Mouse (Mus musculus) kidney, adult 11 months (tissue): ENCODE results near the gene Nfkb1.

Experiments used
- DNase-seq: peaks from one replicate; pipeline ENCODE4 v3.0.0; 2022

Gene Nfkb1

DNA sequence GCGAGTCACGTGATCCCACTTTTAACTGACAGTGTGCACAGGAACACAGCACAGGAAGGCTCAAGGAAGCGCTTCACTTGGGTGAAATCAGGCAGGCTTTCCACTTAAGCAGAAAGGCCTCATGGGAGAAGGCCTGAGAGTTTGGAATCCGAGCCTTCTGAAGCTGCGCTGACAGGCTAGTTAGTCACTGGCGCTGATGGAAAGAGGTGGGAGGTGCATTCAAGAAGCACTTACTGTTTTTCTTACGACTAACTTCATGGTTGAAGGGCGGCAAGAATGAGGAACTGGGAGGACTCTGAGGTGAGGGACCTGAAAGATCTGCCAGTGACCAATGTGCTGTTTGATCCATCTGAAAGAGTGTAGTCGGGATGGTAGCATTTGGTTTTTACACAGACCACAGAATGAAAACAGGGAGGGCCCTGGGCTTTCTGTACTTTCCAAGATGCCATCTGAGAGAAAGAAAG lies 62.6 kb downstream of the Nfkb1 start:
- peak; percentile 36 for DNase-seq

DNA sequence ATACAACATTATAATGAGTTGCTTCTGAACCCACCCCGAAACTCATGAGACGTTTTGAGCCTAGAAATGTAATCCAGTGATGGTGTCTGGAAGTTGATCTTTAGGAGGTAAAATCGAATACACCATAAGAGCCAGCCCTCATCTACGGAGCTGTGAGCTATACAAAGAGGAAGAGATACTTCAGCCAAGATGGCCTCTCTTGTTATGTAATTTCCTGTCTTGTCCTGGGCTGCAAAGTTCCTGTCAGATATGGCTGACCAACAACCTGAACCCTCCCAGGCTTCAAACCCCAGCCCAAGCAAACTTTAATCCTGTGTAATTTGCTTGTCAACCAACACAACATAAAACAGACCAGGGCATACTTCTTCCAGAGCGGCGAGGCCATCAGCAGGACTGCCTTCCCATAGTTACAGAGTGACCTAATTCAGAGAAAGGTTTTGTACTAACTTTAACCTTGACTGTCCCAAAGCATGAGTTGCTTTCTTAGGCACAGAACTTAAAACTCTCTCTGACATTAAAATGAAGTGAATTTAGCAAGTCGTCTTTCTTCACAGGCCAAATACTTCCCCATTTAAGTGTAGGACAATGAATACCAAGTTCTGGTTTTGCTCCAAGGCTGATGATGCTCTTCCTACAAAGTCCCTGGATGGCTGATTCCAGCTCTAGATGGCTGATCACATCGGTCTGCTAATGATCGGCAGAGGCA lies 63.2 kb downstream of the Nfkb1 start:
- no peak for DNase-seq

- DNase-seq, result no peak
Measured at GRCm38 (mm10) chr3:135625290-135625689, 66.1 kb downstream of the Nfkb1 start.

DNA sequence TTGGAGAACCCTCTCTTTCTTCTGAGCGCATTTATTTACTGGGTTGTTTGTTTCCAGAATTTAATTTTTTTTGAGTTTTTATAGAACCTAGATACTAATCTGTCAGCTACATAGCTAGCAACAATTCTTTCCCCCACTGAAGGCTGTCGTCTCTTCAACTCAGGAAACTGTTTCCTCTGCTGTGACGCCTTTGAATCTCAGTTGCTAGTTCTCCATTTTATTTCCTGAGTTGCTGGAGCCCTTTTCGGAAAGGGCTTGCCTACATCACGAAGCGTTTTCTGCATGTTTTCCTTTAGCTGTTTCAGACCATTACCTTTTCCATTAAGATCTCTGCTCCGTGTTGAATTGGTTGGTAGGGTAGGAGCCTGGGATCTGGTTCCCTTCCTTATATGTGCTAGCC lies 74.6 kb downstream of the Nfkb1 start:
- no peak for DNase-seq

DNA sequence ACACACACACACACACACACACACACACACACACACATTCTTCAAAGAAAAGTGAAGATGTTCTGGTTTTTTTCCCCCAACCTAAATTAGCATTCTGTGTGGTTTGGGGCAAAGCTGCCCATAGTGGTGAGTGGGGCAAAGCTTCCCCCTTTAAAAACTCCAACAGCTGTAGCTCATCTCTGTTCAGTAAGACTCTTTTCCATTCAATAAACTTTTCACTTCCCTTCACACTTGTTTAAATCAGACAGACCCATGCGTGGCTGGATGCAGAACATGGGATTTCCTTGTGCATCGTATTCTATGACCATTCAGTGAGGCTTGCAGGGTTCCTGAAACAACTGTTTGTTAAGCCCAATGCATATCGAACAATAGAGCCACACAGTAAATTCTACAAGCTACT lies 77.0 kb downstream of the Nfkb1 start:
- no peak for DNase-seq

DNA sequence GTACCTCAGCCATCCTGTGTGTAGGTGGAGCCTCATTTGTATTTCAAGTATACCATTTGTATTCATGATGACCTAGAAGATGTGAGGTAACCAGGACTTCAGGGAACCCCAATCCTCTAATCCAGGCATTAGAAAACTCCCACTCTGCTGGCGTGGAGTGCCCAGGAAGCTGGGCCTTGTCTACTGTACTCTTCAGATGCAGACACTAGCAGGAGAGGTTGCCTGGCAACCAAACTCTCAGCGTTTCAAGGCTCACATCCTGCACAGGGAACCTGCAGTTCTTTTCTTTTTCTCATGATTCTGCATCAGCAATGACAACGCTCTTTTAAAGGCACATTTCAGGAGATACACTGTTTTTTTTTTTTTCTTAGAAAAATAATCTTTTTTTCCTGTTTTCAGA lies 81.1 kb downstream of the Nfkb1 start:
- DNase-seq, result no peak

DNA sequence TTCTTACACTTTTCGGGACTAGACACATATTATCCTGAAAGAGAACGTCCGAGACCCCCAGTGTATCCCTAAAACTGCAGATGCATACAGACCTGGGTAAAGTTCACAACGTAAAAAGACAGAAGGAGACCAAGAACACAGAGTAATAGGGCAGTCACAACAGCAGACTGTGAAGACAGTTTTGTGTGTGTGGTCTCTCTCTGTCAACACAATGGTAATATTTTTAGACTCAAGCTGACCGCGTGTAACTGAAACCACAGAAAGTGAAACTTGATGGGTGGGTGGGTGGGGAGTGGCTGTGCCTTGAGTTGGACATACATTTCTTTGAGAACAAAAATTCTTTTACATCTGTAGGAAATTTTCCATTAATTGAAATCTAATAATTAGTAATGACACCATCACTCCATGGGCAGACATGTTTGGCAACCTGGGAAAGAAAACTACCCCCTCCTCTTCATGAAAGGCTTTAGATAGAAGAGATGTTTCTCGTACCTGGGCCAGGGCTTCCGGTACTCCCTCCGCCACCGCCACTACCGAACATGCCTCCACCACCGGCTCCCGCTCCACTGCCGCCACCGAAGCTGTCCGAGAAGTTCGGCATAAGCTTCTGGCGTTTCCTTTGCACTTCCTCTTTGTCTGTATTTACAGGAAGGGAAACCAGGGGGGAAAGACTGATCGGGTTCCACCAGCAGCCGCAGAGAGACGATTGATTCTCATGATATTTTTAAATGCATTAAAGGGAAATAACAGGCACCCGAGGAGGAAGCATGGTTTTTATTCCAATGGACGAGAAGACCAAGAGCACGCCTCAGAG lies 83.5 kb downstream of the Nfkb1 start:
- DNase-seq, result no peak

DNA sequence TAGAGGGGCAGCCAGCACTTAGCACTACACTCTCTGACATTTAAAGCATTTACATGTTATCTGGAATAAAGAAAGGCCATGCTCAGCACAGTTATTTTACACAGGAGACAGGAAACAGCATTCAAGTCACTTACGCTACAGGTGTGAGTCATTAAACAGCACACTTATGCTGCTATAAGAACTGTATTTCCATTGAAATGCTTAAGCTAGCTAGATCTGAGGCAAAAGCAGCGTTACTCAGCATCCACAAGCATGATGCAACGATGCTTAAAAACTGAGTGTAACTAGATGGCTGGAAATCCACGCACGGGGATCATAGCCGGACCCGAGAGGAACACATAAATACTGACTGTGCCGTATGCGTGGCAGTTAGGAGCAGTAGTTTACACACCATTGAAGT lies 84.3 kb downstream of the Nfkb1 start:
- DNase-seq, result no peak

GRCm38 (mm10) chr3:135606592-135606991 lies 84.8 kb downstream of the Nfkb1 start:
- no peak for DNase-seq

GRCm38 (mm10) chr3:135605474-135605873 lies 85.9 kb downstream of the Nfkb1 start:
- no peak for DNase-seq

DNA sequence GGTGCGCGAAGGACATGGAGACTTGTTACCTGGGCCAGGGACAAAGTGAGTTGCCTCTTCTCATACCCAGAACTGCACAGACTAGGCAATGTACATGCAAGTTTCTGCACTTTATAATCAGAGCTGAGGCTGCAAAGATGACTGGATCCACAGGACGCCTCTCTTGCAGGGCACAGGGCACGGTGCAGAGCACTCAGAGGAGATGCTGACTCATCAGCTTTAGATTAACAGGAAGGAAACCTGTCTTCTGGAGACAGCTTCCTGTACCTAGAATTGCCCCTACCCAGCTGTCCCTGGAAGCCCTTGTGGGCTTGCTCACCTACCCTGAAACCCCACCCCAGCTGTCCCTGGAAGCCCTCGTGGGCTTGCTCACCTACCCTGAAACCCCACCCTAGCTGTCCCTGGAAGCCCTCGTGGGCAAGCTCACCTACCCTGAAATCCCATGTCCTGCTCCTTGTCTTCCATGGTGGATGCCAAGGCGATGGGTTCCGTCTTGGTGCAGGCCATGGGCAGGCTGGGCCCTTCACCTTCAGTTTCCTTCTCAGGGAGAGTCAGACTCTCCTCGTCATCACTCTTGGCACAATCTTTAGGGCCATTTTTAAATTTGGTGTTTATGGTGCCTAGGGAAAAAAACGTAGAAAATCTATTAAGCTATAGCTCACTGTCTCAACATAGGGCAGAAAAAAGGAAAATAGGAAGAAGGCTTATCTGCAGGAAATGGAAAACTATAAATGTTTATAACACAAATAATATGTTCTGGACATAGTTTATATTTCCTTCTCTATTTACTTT lies 86.5 kb downstream of the Nfkb1 start:
- no peak for DNase-seq

DNA sequence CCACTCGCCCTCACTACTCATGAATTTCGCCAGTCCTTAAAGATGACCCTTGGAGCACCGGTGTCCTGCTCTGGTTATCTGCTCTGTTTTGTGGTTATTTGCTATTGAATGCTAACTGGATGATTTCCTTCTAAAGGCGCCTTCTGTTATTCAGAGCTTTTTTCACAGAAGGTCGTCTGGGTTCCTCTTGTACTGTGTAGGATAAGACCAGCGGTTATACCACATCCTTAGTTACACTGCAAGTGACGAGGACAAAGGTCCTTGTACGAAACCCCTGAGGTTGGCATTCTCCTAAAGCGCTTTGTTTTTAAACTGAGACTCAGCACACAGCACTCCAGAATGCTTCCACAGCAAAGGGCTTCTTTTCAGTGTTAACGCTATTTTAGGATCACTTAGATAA lies 88.6 kb downstream of the Nfkb1 start:
- DNase-seq, result no peak

DNA sequence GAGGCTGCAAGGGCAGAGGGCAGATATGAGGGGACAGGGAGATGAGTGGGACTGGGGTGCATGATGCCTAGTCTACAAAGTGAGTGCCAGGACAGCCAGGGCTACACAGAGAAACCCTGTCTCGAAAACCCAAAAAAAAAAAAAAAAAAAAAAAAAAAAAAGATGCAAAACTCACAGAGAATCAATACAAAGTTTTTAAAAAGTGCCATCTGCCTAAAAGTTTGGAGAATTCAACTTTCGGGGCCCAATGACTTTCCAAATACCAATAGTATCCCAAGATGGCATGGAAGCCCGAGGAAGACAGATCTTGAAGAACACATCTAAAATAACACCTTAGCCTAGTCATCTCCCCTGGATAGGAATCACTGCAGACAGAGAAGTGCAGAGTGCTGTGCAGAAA lies 93.0 kb downstream of the Nfkb1 start:
- no peak for DNase-seq

- DNase-seq, result no peak
Measured at GRCm38 (mm10) chr3:135597014-135597413, 94.3 kb downstream of the Nfkb1 start.

- DNase-seq, result no peak
Measured at GRCm38 (mm10) chr3:135594238-135594917, 97.0 kb downstream of the Nfkb1 start.

GRCm38 (mm10) chr3:135592011-135592410 lies 99.3 kb downstream of the Nfkb1 start:
- no peak for DNase-seq

DNA sequence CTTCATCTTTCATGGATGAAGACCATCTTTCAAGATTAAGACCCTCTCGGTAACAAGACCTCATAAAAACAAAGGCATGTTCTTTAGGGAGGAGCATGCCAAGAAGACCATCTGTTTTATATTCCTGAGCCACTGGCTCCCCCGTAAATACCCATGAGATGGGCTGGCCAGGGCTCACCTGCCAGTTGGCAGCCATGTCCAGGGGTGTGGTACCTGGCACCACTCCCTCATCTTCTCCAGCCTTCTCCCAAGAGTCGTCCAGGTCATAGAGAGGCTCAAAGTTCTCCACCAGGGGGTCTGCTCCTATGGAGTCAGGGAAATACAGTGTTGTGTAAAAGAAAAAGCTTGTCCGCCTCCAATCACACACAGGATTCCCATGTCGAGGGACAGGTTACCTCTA lies 100.0 kb downstream of the Nfkb1 start:
- no peak for DNase-seq

GRCm38 (mm10) chr3:135590471-135590870 lies 100.9 kb downstream of the Nfkb1 start:
- no peak for DNase-seq

DNA sequence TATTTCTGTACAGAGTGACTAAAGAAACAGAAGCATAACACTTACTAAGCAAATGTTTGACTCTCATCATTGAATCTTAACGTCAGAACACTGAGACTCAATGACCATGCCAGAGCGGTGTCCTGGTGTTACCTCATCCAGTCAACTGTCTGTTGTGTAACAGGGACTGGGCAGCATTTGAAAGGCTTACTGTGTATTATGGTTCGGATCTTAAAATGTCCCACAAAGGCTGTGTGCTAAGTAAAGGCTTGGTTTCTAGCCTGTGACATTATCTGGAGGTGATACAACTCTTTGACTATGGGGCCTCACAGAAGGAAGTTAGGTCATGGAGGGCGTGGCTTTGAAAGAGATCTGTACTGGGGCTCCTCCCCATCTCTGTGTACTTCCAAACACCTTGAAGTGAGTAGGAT lies 104.9 kb downstream of the Nfkb1 start:
- DNase-seq, result no peak

DNA sequence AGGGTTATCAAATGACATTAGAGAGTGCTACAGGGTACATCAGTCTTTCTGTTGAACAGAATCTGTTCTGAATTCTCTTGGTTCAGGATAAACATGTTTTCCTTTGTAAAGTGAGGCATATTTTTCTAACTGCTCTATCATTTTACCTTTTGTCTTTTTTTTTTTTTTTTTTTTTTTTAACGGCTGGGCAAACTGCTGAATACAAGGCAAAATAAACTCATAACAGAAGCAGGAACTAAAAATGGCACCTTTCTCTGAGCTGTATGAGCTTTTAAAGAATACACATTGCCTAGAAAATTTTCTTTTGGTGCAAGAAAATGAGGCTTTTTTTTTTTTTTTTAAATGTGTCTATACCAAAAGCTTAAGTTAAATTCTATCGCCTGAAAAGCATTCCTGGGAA lies 105.3 kb downstream of the Nfkb1 start:
- no peak for DNase-seq

DNA sequence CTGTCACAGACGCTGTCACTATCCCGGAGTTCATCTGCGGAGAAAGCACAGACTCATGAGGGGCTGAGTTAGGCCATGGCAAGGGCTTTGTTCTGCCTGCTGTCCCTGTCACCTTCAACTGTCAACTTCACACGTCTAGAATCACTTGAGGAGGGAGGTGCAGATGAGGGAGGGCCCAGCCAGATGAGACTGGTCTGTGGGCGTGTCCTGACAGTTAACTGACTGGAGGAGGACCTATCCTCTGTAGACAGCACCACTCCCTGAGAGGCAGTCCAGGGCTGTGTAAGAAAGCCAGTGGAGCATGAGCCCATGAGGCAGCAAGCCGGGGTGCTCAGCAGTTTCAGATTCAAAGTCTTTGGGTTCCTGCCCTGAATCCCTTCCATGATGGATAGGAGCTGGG lies 105.9 kb downstream of the Nfkb1 start:
- peak; percentile 37 for DNase-seq

DNA sequence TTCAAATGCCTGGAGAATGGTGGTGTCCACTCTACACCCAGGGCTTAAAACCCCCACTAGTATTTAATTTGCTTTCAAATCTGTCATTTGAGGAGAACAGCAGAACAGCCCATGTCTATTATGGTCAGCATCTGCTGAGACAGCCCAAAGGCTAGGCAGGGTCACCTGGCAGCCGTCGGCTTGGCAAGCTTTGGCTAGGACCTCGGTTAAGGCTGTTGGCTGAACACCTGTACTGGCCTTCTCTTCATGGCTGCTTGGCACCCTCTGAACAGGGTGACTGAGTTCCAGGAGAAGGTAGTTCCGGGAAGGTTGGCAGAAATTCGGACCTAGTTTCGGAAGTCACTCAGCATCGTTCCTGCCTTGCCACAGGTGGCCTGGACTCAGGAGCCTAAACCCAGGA lies 109.1 kb downstream of the Nfkb1 start:
- DNase-seq, result peak; percentile 42

- DNase-seq, result no peak
Measured at GRCm38 (mm10) chr3:135581606-135582117, 109.7 kb downstream of the Nfkb1 start.
